In genomic region chr8:87943651-87944091, GRCm38 (mm10) we compare ENCODE assay signal across 9 mouse cellular contexts. TPM values are rescaled to one million over a fixed set of nuclear protein-coding genes. Genes with fewer than 3 reads are reported as not detected.
DNase-seq lines count a peak whose midpoint lies in the region; ATAC-seq lines count a peak whose summit lies in the region.
"Had no signal": no experiment of that assay in that cellular context is flagged by ENCODE, and none has a peak within 500 bp of the region (broad histone marks: within the 10 kb centered on the region; RNA-seq: fewer than 3 reads in every experiment).

No protein-coding gene starts in this region.

- peak overlapping the region; percentile 85 for H3K27ac ChIP-seq in heart, embryonic 10.5 days
- H3K27ac ChIP-seq in embryonic facial prominence, embryonic 12.5 days = peak overlapping the region; percentile 24; the same call in 1 of the 2 replicates
- H3K27ac ChIP-seq in intestine, embryonic 16.5 days (ENCODE audit: low read length) = no peak overlapping the region
- H3K27ac ChIP-seq in neural tube, embryonic 14.5 days (ENCODE audit: low read depth, low read length) = no peak overlapping the region

- H3K4me3 ChIP-seq in heart, embryonic 10.5 days = peak overlapping the region; percentile 69
- H3K4me3 ChIP-seq in embryonic facial prominence, embryonic 12.5 days = peak overlapping the region; percentile 35
- peak overlapping the region; percentile 54 for H3K4me3 ChIP-seq in intestine, embryonic 16.5 days (ENCODE audit: low read length)
- peak overlapping the region; percentile 33 for H3K4me3 ChIP-seq in neural tube, embryonic 14.5 days (ENCODE audit: low read depth, low read length)

- H3K36me3 ChIP-seq in heart, embryonic 10.5 days = no peaks in the 10 kb centered on the region
- H3K36me3 ChIP-seq in embryonic facial prominence, embryonic 12.5 days = no peaks in the 10 kb centered on the region
- no peaks in the 10 kb centered on the region for H3K36me3 ChIP-seq in intestine, embryonic 16.5 days (ENCODE audit: control insufficient read depth, insufficient read depth, low read length)
- H3K36me3 ChIP-seq in neural tube, embryonic 14.5 days (ENCODE audit: control insufficient read depth, insufficient read depth, low read length) = no peaks in the 10 kb centered on the region
- H3K36me3 ChIP-seq: G1E had no signal

- no peaks in the 10 kb centered on the region for H3K27me3 ChIP-seq in heart, embryonic 10.5 days (ENCODE audit: insufficient read depth, poor library complexity, severe bottlenecking)
- no peaks in the 10 kb centered on the region for H3K27me3 ChIP-seq in embryonic facial prominence, embryonic 12.5 days
- no peaks in the 10 kb centered on the region for H3K27me3 ChIP-seq in intestine, embryonic 16.5 days (replicated peaks; ENCODE audit: control insufficient read depth, insufficient read depth, low read length)
- no peaks in the 10 kb centered on the region for H3K27me3 ChIP-seq in neural tube, embryonic 14.5 days (ENCODE audit: control insufficient read depth, insufficient read depth, low read length)

- no peaks in the 10 kb centered on the region for H3K9me3 ChIP-seq in heart, embryonic 10.5 days
- no peaks in the 10 kb centered on the region for H3K9me3 ChIP-seq in embryonic facial prominence, embryonic 12.5 days
- H3K9me3 ChIP-seq in intestine, embryonic 16.5 days (ENCODE audit: control insufficient read depth, low read length) = no peaks in the 10 kb centered on the region
- H3K9me3 ChIP-seq in neural tube, embryonic 14.5 days (ENCODE audit: control insufficient read depth, low read length) = no peaks in the 10 kb centered on the region

- H3K9ac ChIP-seq in embryonic facial prominence, embryonic 12.5 days = peak overlapping the region; percentile 68
- peak overlapping the region; percentile 71 for H3K9ac ChIP-seq in intestine, embryonic 16.5 days (ENCODE audit: low read depth, low read length)
- peak overlapping the region; percentile 60 for H3K9ac ChIP-seq in neural tube, embryonic 14.5 days (replicated peaks; ENCODE audit: low read depth, low read length)

- ATAC-seq in embryonic facial prominence, embryonic 12.5 days (ENCODE audit: insufficient number of reproducible peaks, insufficient read depth, low FRiP score, low TSS enrichment) = no peak
- ATAC-seq in intestine, embryonic 16.5 days = peak; percentile 26; the same call in 1 of the 2 replicates
- peak; percentile 48 for ATAC-seq in neural tube, embryonic 14.5 days (ENCODE audit: low read depth)
- ATAC-seq in inflammation-experienced regulatory T-cells, adult 6 months = no peak

- DNase-seq in heart, embryonic 10.5 days (ENCODE audit: low spot score) = no peak
- DNase-seq in heart, adult 8-10 months (ENCODE audit: low spot score) = no peak
- peak; percentile 37 for DNase-seq in ZHBTc4 (ENCODE audit: low read depth, low spot score)
- DNase-seq in kidney, postnatal 14 days = no peak

- H3K4me2 ChIP-seq in embryonic facial prominence, embryonic 12.5 days (replicated peaks) = peak overlapping the region; percentile 83
- H3K4me2 ChIP-seq in intestine, embryonic 16.5 days (ENCODE audit: low read depth, low read length) = peak overlapping the region; percentile 95
- peak overlapping the region; percentile 80 for H3K4me2 ChIP-seq in neural tube, embryonic 14.5 days (ENCODE audit: low read depth, low read length)

- peaks cover 65% of the 10 kb centered on the region for H3K4me1 ChIP-seq in heart, embryonic 10.5 days
- H3K4me1 ChIP-seq in embryonic facial prominence, embryonic 12.5 days = peaks cover 63% of the 10 kb centered on the region
- peaks cover 16% of the 10 kb centered on the region for H3K4me1 ChIP-seq in intestine, embryonic 16.5 days (ENCODE audit: control insufficient read depth, insufficient read depth, low read length)
- peaks cover 28% of the 10 kb centered on the region for H3K4me1 ChIP-seq in neural tube, embryonic 14.5 days (ENCODE audit: control insufficient read depth, insufficient read depth, low read length)

- 2% methylated on average over 39 of the region's 42 CpGs for WGBS in heart, embryonic 10.5 days
- WGBS in embryonic facial prominence, embryonic 12.5 days = 3% methylated on average over 42 of the region's 42 CpGs
- WGBS in intestine, embryonic 16.5 days = 8% methylated on average over 42 of the region's 42 CpGs
- 7% methylated on average over 36 of the region's 42 CpGs for WGBS in neural tube, embryonic 14.5 days

RNA-seq across cellular contexts. Expression of gene Zfp423, which starts 15.7 kb away (rescaled TPM):
- polyA plus RNA-seq in heart, embryonic 10.5 days (2016; fragmentation: Nextera tagmentation; extraction: Ambion mirVana) = 5.0 and 10.4 TPM in 2 replicates
- 1 to 10 TPM; 3.2 to 5.2 (median 3.6) TPM for total RNA-seq in heart, adult 8-10 months (2022)
- polyA plus RNA-seq in embryonic facial prominence, embryonic 12.5 days (2016; fragmentation: Nextera tagmentation; extraction: Ambion mirVana) = 33.5 and 36.5 TPM in 2 replicates
- 2.4 and 2.5 TPM in 2 replicates for polyA plus RNA-seq in intestine, embryonic 16.5 days (2015; fragmentation: Nextera tagmentation; extraction: Ambion mirVana)
- polyA plus RNA-seq in neural tube, embryonic 14.5 days (2014; fragmentation: Nextera tagmentation; extraction: Ambion mirVana) = 35.0 and 43.6 TPM in 2 replicates
- polyA plus RNA-seq in inflammation-experienced regulatory T-cells, adult 6 months (2017; shearing (Covaris generic)) = under 1 TPM in 1 of 3 experiments, not detected in 2; 0.42 TPM
- total RNA-seq: G1E had no signal
- polyA plus RNA-seq: G1E had no signal

Comparison
In these comparisons a context has a peak if more than half of its experiments do, and no peak if none do; other contexts are left out.
1. H3K27ac ChIP-seq: peak in heart, embryonic 10.5 days (single experiment) and embryonic facial prominence, embryonic 12.5 days (single experiment); none in intestine, embryonic 16.5 days (single experiment) and neural tube, embryonic 14.5 days (single experiment).
2. ATAC-seq: peak in intestine, embryonic 16.5 days (single experiment) and neural tube, embryonic 14.5 days (single experiment); none in embryonic facial prominence, embryonic 12.5 days (single experiment) and inflammation-experienced regulatory T-cells, adult 6 months (single experiment).
3. Peak in every context shown above with its lines, with median percentiles within 50 percentile points of each other: H3K4me3 ChIP-seq, H3K4me2 ChIP-seq and H3K9ac ChIP-seq.